15 mouse cellular contexts compared by ENCODE assay signal in genomic region chr13:59746711-59747110, GRCm38 (mm10). TPM values are rescaled to one million over a fixed set of nuclear protein-coding genes. Genes with fewer than 3 reads are reported as not detected.
A peak's percentile ranks its signal among the peaks of the same experiment; 100 is the strongest.
DNase-seq lines count a peak whose midpoint lies in the region; ATAC-seq lines count a peak whose summit lies in the region.
"Had no signal": no experiment of that assay in that cellular context is flagged by ENCODE, and none has a peak within 500 bp of the region (broad histone marks: within the 10 kb centered on the region; RNA-seq: fewer than 3 reads in every experiment).

TSS of gene 1700014D04Rik (minus strand) at chr13:59746752.

- H3K27ac ChIP-seq in embryonic facial prominence, embryonic 15.5 days (replicated peaks), result no peak within 1 kb of the TSS
- H3K27ac ChIP-seq in embryonic facial prominence, embryonic 10.5 days (replicated peaks), result no peak within 1 kb of the TSS; the same call in 1 of the 2 replicates
- no peak within 1 kb of the TSS for H3K27ac ChIP-seq in hindbrain, embryonic 10.5 days
- H3K27ac ChIP-seq: heart, embryonic 10.5 days had no signal

- no peaks in the 10 kb centered on the region; the same call in 1 of the 2 replicates for H3K4me1 ChIP-seq in embryonic facial prominence, embryonic 15.5 days
- H3K4me1 ChIP-seq in embryonic facial prominence, embryonic 10.5 days, result peaks cover 12% of the 10 kb centered on the region
- peaks cover 6% of the 10 kb centered on the region; the same call in 1 of the 2 replicates for H3K4me1 ChIP-seq in hindbrain, embryonic 10.5 days (replicated peaks)

- intact Hi-C loops in left cerebral cortex, postnatal 4 days (cut with DNase I), result no loop called here

- H3K9ac ChIP-seq in embryonic facial prominence, embryonic 15.5 days, result no peak within 1 kb of the TSS

- no peaks in the 10 kb centered on the region for H3K36me3 ChIP-seq in embryonic facial prominence, embryonic 15.5 days
- H3K36me3 ChIP-seq in embryonic facial prominence, embryonic 10.5 days (replicated peaks), result no peaks in the 10 kb centered on the region
- no peaks in the 10 kb centered on the region for H3K36me3 ChIP-seq in hindbrain, embryonic 10.5 days
- H3K36me3 ChIP-seq: heart, embryonic 10.5 days had no signal

- DNase-seq in embryonic facial prominence, embryonic 10.5 days (ENCODE audit: low spot score), result no peak
- DNase-seq in left cerebral cortex, adult 18-20 months (ENCODE audit: low spot score in 2 of 2), result peak; percentile 62 to 74
- DNase-seq in left cerebral cortex, postnatal 4 days, result no peak
- DNase-seq in frontal cortex, adult 2 months (ENCODE audit: extremely low spot score in 1 of 2, low spot score in 1 of 2), result peak; percentile 50 to 83
- DNase-seq in hindbrain, embryonic 10.5 days (ENCODE audit: low spot score), result no peak
- no peak for DNase-seq in lung, postnatal 25 days (ENCODE audit: low spot score)
- DNase-seq: adrenal gland, postnatal 36 days had no signal

- no peak within 1 kb of the TSS for H3K4me3 ChIP-seq in embryonic facial prominence, embryonic 15.5 days (replicated peaks)
- no peak within 1 kb of the TSS for H3K4me3 ChIP-seq in embryonic facial prominence, embryonic 10.5 days
- no peak within 1 kb of the TSS for H3K4me3 ChIP-seq in hindbrain, embryonic 10.5 days
- H3K4me3 ChIP-seq: heart, embryonic 10.5 days; myocyte had no signal

- 0 out of 2 replicates have a peak, but pooled peaks have one; percentile 19 for ATAC-seq in embryonic facial prominence, embryonic 15.5 days (ENCODE audit: insufficient number of reproducible peaks, low FRiP score, low TSS enrichment, low read depth)
- ATAC-seq in monocyte, adult 5-6 weeks (replicated peaks; ENCODE audit: insufficient number of reproducible peaks, low FRiP score, low TSS enrichment, poor library complexity, severe bottlenecking), result peak; percentile 31; the same call in 1 of the 2 replicates

- H3K4me2 ChIP-seq in embryonic facial prominence, embryonic 15.5 days (replicated peaks), result no peak within 1 kb of the TSS

- no peaks in the 10 kb centered on the region for H3K9me3 ChIP-seq in embryonic facial prominence, embryonic 15.5 days (replicated peaks)
- H3K9me3 ChIP-seq in embryonic facial prominence, embryonic 10.5 days, result no peaks in the 10 kb centered on the region
- H3K9me3 ChIP-seq in hindbrain, embryonic 10.5 days, result no peaks in the 10 kb centered on the region
- H3K9me3 ChIP-seq: heart, embryonic 10.5 days had no signal

- WGBS in embryonic facial prominence, embryonic 15.5 days, result 81% methylated on average over 9 of the region's 9 CpGs
- WGBS in embryonic facial prominence, embryonic 10.5 days, result 85% methylated on average over 9 of the region's 9 CpGs
- 83% methylated on average over 9 of the region's 9 CpGs for WGBS in hindbrain, embryonic 10.5 days

- no peaks in the 10 kb centered on the region for H3K27me3 ChIP-seq in embryonic facial prominence, embryonic 15.5 days
- H3K27me3 ChIP-seq in embryonic facial prominence, embryonic 10.5 days (replicated peaks; ENCODE audit: low read depth, poor library complexity, severe bottlenecking), result no peaks in the 10 kb centered on the region
- no peaks in the 10 kb centered on the region for H3K27me3 ChIP-seq in hindbrain, embryonic 10.5 days (ENCODE audit: insufficient read depth, poor library complexity, severe bottlenecking)

RNA-seq across cellular contexts. Expression of gene 1700014D04Rik, which starts in this region (rescaled TPM):
- polyA plus RNA-seq in embryonic facial prominence, embryonic 15.5 days (2015; fragmentation: Nextera tagmentation; extraction: Ambion mirVana), result not detected in 2 replicates
- polyA plus RNA-seq in embryonic facial prominence, embryonic 10.5 days (2016; fragmentation: Nextera tagmentation; extraction: Ambion mirVana), result 0.11 and 0.21 TPM in 2 replicates
- 1 to 10 TPM; 1.6 to 2.7 TPM for total RNA-seq in left cerebral cortex, adult 18-20 months (2021)
- under 1 TPM; 0.18 to 0.42 TPM for total RNA-seq in left cerebral cortex, postnatal 4 days (2021)
- 0.46 and 0.62 TPM in 2 replicates for polyA plus RNA-seq in frontal cortex, adult 2 months (2012; rRNA removed)
- not detected in 3 replicates for total RNA-seq in monocyte, adult 5-6 weeks (2017)
- polyA plus RNA-seq in hindbrain, embryonic 10.5 days (2016; fragmentation: Nextera tagmentation; extraction: Ambion mirVana), result 0.18 TPM in 1 of 2 replicates, not detected in the other
- total RNA-seq: megakaryocyte progenitor cell, adult 5-6 weeks had no signal
- polyA plus RNA-seq: heart, embryonic 10.5 days; limb, embryonic 11.5 days; liver, embryonic 16.5 days; myocyte; thymus, postnatal 0 days had no signal

Comparison
In these comparisons a context has a peak if more than half of its experiments do, and no peak if none do; other contexts are left out.
1. DNase-seq: peak in left cerebral cortex, adult 18-20 months (2 of 2); none in embryonic facial prominence, embryonic 10.5 days (single experiment), left cerebral cortex, postnatal 4 days (single experiment), hindbrain, embryonic 10.5 days (single experiment) and lung, postnatal 25 days (single experiment).
2. Peak in ATAC-seq in embryonic facial prominence, embryonic 15.5 days; RNA of the gene not detected or under 1 TPM.
3. Peak in DNase-seq in frontal cortex, adult 2 months; RNA of the gene not detected or under 1 TPM.
4. Peak in ATAC-seq in monocyte, adult 5-6 weeks; RNA of the gene not detected or under 1 TPM.